Mouse (Mus musculus) cerebellum, adult 11-12 months (tissue): ENCODE data around the gene Slc12a7.

Experiments used
- DNase-seq: peaks from one replicate; pipeline ENCODE4 v3.0.0; 2022

The Slc12a7 gene

GRCm38 (mm10) chr13:73764256-73764775 is 31.4 kb downstream of the Slc12a7 start:
- DNase-seq, result no peak

GRCm38 (mm10) chr13:73765393-73765792 is 32.5 kb downstream of the Slc12a7 start:
- DNase-seq, result no peak

GRCm38 (mm10) chr13:73767224-73767623 is 34.3 kb downstream of the Slc12a7 start:
- DNase-seq, result no peak

- DNase-seq, result no peak
Measured at GRCm38 (mm10) chr13:73767754-73768153, 34.9 kb downstream of the Slc12a7 start.

GRCm38 (mm10) chr13:73768311-73768710 is 35.4 kb downstream of the Slc12a7 start:
- DNase-seq, result no peak

GRCm38 (mm10) chr13:73769916-73770682 is 37.2 kb downstream of the Slc12a7 start:
- DNase-seq, result no peak

- DNase-seq, result no peak
Measured at GRCm38 (mm10) chr13:73771131-73771530, 38.2 kb downstream of the Slc12a7 start.

GRCm38 (mm10) chr13:73772655-73773054 is 39.8 kb downstream of the Slc12a7 start:
- no peak for DNase-seq

- DNase-seq, result no peak
Measured at GRCm38 (mm10) chr13:73773519-73774205, 40.8 kb downstream of the Slc12a7 start.

GRCm38 (mm10) chr13:73775786-73776185 is 42.9 kb downstream of the Slc12a7 start:
- no peak for DNase-seq

- no peak for DNase-seq
Measured at GRCm38 (mm10) chr13:73777578-73777977, 44.7 kb downstream of the Slc12a7 start.

GRCm38 (mm10) chr13:73782486-73782885 is 49.6 kb downstream of the Slc12a7 start:
- DNase-seq, result no peak

GRCm38 (mm10) chr13:73792176-73792575 is 59.3 kb downstream of the Slc12a7 start:
- DNase-seq, result no peak

- DNase-seq, result no peak
Measured at GRCm38 (mm10) chr13:73793171-73793570, 60.3 kb downstream of the Slc12a7 start.

GRCm38 (mm10) chr13:73799110-73799509 is 66.2 kb downstream of the Slc12a7 start:
- DNase-seq, result no peak

- no peak for DNase-seq
Measured at GRCm38 (mm10) chr13:73803450-73804178, 70.7 kb downstream of the Slc12a7 start.

GRCm38 (mm10) chr13:73804914-73805313 is 72.0 kb downstream of the Slc12a7 start:
- DNase-seq, result no peak

GRCm38 (mm10) chr13:73812936-73813335 is 80.0 kb downstream of the Slc12a7 start:
- no peak for DNase-seq

- DNase-seq, result peak; percentile 29
Measured at GRCm38 (mm10) chr13:73814181-73814580, 81.3 kb downstream of the Slc12a7 start.

GRCm38 (mm10) chr13:73816338-73816737 is 83.4 kb downstream of the Slc12a7 start:
- no peak for DNase-seq

GRCm38 (mm10) chr13:73818921-73819320 is 86.0 kb downstream of the Slc12a7 start:
- DNase-seq, result no peak

GRCm38 (mm10) chr13:73821251-73821650 is 88.4 kb downstream of the Slc12a7 start:
- no peak for DNase-seq

GRCm38 (mm10) chr13:73822187-73822800 is 89.4 kb downstream of the Slc12a7 start:
- DNase-seq, result no peak
